Mouse (Mus musculus) heart, embryonic 14.5 days (tissue): ENCODE results near the gene Prox1. TPM values are rescaled to one million over a fixed set of nuclear protein-coding genes. Genes with fewer than 3 reads are reported as not detected.
A peak's percentile ranks its signal among the peaks of the same experiment; 100 is the strongest.

ENCODE experiments used
- ATAC-seq: fragments of 200-750 bp; cut with Nextera tagmentation; 2 replicates; pipeline ENCODE4 v1.8.0; 2017; ENCODE audit warnings: low read depth, moderate TSS enrichment; ENCODE audit not compliant: insufficient number of reproducible peaks, insufficient read depth, low FRiP score
- H3K27ac ChIP-seq, 2 experiments: fragments of 200-500 bp in 1 of 2; fragments of 300-500 bp in 1 of 2; sonication (generic) in 1 of 2; replicated peaks in 1 of 2; 2 replicates each; pipeline ENCODE4 v1.5.1; 2012 to 2014; ENCODE audit warnings: low read depth in 2 of 2, low read length in 2 of 2, control low read depth in 1 of 2, mild to moderate bottlenecking in 1 of 2, mixed read lengths in 1 of 2; ENCODE audit not compliant: control insufficient read depth in 1 of 2, insufficient read depth in 1 of 2
- H3K27me3 ChIP-seq: fragments of 300-500 bp; sonication (generic); 2 replicates; pipeline ENCODE4 v1.6.1; 2014; ENCODE audit warnings: mild to moderate bottlenecking, low read length, control low read depth; ENCODE audit not compliant: control insufficient read depth, insufficient read depth
- H3K36me3 ChIP-seq: fragments of 300-500 bp; sonication (generic); 2 replicates; pipeline ENCODE4 v1.6.1; 2014; ENCODE audit warnings: mild to moderate bottlenecking, control low read depth, low read length, mixed read lengths; ENCODE audit not compliant: control insufficient read depth, insufficient read depth
- H3K4me1 ChIP-seq, 2 experiments: fragments of 200-500 bp in 1 of 2; fragments of 300-500 bp in 1 of 2; sonication (generic) in 1 of 2; 2 replicates each; pipeline ENCODE4 v1.6.1; 2012 to 2014; ENCODE audit warnings: low read length in 2 of 2, control low read depth in 1 of 2, mixed read lengths in 1 of 2; ENCODE audit not compliant: control insufficient read depth in 2 of 2, insufficient read depth in 2 of 2
- H3K4me2 ChIP-seq: fragments of 300-500 bp; sonication (generic); 2 replicates; pipeline ENCODE4 v1.6.1; 2014; ENCODE audit warnings: mild to moderate bottlenecking, low read length
- H3K4me3 ChIP-seq, 2 experiments: fragments of 200-500 bp in 1 of 2; fragments of 300-500 bp in 1 of 2; sonication (generic) in 1 of 2; 2 replicates each; pipeline ENCODE4 v1.5.1; 2012 to 2014; ENCODE audit warnings: low read length in 2 of 2, mild to moderate bottlenecking in 2 of 2, control low read depth in 1 of 2, low read depth in 1 of 2, moderate library complexity in 1 of 2; ENCODE audit not compliant: control insufficient read depth in 1 of 2, insufficient read depth in 1 of 2
- H3K9ac ChIP-seq: fragments of 300-500 bp; sonication (generic); 2 replicates; pipeline ENCODE4 v1.6.1; 2014; ENCODE audit warnings: mild to moderate bottlenecking, low read length
- H3K9me3 ChIP-seq: fragments of 300-500 bp; sonication (generic); 2 replicates; pipeline ENCODE4 v1.6.1; 2016; ENCODE audit warnings: low read length, control low read depth; ENCODE audit not compliant: control insufficient read depth
- WGBS: fragments of 180-500 bp; shearing (Covaris S2); extraction: QIAGEN DNeasy Blood & Tissue Kit; methylation state at CpG from one replicate; pipeline ENCODE4 v1.1.7; 2014; 5-methylcytosine and 5-hydroxymethylcytosine counted together
- polyA plus RNA-seq: library from polyadenylated mRNA; unstranded; fragments of >200 nt; fragmentation: Nextera tagmentation; extraction: Ambion mirVana; gene quantifications from 2 replicates; pipeline ENCODE4 v1.2.1, GENCODE M21; 2014

The Prox1 gene
- polyA plus RNA-seq, 1 experiment from 2014 or later, result 21.0 TPM

DNA sequence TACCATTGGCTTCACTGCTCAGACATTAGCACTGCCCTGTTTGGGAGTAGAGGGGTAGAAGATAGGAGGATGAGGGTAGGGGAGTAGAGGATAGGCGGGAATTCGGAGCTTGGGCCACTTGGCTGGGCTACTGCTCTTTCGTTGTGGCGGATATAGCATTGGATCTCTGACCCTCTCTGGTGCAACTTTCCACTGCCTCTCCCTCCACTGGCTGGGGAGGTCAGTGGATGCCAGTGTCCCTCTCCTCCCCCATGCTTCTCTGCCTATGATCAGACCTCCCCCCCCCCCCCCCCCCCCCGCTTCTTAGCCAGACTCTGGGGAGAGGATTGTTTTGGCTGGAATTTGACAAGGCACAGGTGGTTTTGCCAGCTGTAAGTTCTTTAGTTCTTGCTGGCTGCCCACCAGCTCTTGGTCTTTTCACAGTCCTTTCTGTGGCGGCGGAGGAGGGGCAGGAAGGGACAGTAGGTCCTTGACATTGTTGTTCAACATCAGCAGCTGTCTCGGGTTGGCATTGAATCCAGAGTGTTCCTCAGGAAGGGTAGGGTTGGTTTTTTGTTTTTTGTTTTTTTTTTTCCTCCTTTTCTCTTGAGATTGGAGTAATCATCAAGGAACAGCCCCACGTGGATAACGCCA lies 90.8 kb downstream of the Prox1 start:
- Histone ChIP-seq H3K9me3 (no peaks in the 10 kb centered on the region), H3K27ac (0 out of 4 replicates have a peak overlapping the region, but pooled peaks of 1 of the 2 experiments have one; percentile 19), H3K4me3 (no peak overlapping the region), H3K27me3 (no peaks in the 10 kb centered on the region), H3K36me3 (no peaks in the 10 kb centered on the region), H3K4me2 (no peak overlapping the region), H3K9ac (no peak overlapping the region), H3K4me1 (peaks cover 18 to 26% of the 10 kb centered on the region in 2 experiments)
- WGBS, result 72% methylated on average over 9 of the region's 10 CpGs
- ATAC-seq, result no peak

DNA sequence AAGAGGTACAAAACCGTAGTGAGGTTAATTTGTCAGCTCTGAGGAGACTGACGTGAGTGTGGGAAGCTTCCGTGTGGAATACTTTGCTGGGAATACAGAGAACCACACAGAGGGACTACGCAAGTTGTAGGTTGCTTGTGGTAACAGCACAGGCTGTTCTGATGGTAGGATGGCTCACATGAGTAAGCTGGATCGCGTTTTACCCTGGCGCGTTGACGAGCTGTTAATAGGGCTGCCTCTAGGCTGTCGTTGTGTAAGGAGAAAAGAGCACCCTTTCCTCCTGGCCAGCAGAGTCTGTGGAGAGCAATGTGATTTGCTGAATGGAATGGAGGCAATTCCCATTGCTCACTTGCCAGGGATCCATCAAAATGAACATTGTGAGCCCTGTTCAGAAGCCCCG lies 93.9 kb downstream of the Prox1 start:
- Histone ChIP-seq H3K27ac (no peak overlapping the region), H3K4me1 (peaks cover 26 to 36% of the 10 kb centered on the region in 2 experiments), H3K4me2 (no peak overlapping the region), H3K36me3 (no peaks in the 10 kb centered on the region), H3K4me3 (no peak overlapping the region), H3K9me3 (no peaks in the 10 kb centered on the region), H3K9ac (no peak overlapping the region), H3K27me3 (no peaks in the 10 kb centered on the region)
- WGBS, result 54% methylated on average over 11 of the region's 11 CpGs
- no peak for ATAC-seq

Other genes starting within 250 kb of the Prox1 start
- gene Smyd2, start 248.4 kb downstream of the Prox1 start, polyA plus RNA-seq, result 227 and 246 TPM in 2 replicates